Comparison of ENCODE assay signal across 8 mouse cellular contexts in the genomic region with DNA sequence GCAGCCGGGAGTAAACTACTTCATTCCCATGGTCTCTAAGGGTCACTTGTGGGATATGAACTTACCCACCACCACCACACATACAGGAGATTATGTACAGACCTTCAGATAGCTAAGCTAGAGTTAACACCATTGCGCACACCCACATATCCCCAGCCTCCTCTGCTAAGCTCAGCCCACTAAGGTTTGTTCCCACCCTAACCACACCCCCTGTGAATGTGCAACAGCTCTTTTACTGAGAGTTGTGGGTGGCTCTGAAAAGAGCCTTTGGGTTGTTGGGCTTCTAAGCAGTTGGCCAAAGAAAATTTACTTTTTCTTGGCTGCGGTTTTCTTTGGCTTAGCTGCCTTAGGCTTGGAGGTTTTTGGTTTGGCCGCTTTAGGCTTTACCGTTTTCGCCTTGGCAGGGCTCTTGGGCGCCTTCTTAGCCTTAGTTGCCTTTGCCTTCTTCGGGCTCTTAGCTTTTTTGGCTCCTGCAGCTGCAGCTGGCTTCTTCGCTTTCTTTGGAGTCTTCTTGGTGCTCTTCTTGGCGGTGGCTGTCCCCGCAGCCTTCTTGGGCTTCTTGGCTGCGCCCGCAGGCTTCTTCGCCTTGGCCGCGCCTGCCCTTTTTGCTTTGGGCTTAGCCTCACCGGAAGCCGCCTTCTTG. TPM values are rescaled to one million over a fixed set of nuclear protein-coding genes. Genes with fewer than 3 reads are reported as not detected.
DNase-seq lines count a peak whose midpoint lies in the region; ATAC-seq and TF ChIP-seq lines count a peak whose summit lies in the region.

No protein-coding gene starts in this region.

- H3K79me2 ChIP-seq in MEL (ENCODE audit: control insufficient read depth, insufficient read depth, low read length, poor library complexity) = peaks cover 2% of the 10 kb centered on the region; the same call in 1 of the 2 replicates

- no peak for TF ChIP-seq CTCF in MEL (IDR thresholded peaks at IDR 0.05 in 2 of 3, conservative IDR thresholded peaks at IDR 0.05 in 1 of 3; ENCODE audit: control insufficient read depth in 1 of 3, insufficient read depth in 1 of 3, low read depth in 2 of 3, low read length in 3 of 3, poor library complexity in 1 of 3, severe bottlenecking in 1 of 3)
- no peak for TF ChIP-seq CTCF in lung, postnatal 0 days (IDR thresholded peaks at IDR 0.05)

- peaks cover 0 to 9% of the 10 kb centered on the region in 2 experiments; a peak in 2 of 4 replicates for H3K36me3 ChIP-seq in MEL (ENCODE audit: control insufficient read depth in 1 of 2, insufficient read depth in 2 of 2, low read length in 2 of 2)
- H3K36me3 ChIP-seq in hindbrain, embryonic 10.5 days = no peaks in the 10 kb centered on the region
- no peaks in the 10 kb centered on the region for H3K36me3 ChIP-seq in lung, postnatal 0 days (ENCODE audit: insufficient read depth, low read length)

- peak; percentile 81 for ATAC-seq in lung, postnatal 0 days

- no peak; a peak in 1 of 4 replicates for TF ChIP-seq EP300 in MEL (IDR thresholded peaks at IDR 0.05; ENCODE audit: low read depth in 1 of 2, low read length in 2 of 2)
- peak; percentile 63 for TF ChIP-seq EP300 in lung, postnatal 0 days (IDR thresholded peaks at IDR 0.05)

- H3K4me1 ChIP-seq in MEL (ENCODE audit: control insufficient read depth in 1 of 2, insufficient read depth in 2 of 2, low read length in 2 of 2) = peaks cover 0 to 10% of the 10 kb centered on the region in 2 experiments; a peak in 2 of 4 replicates
- H3K4me1 ChIP-seq in hindbrain, embryonic 10.5 days (replicated peaks) = peaks cover 19% of the 10 kb centered on the region
- H3K4me1 ChIP-seq in lung, postnatal 0 days (ENCODE audit: insufficient read depth, low read depth, low read length) = peaks cover 4% of the 10 kb centered on the region; the same call in 1 of the 2 replicates

- H3K27ac ChIP-seq in MEL (ENCODE audit: control insufficient read depth, low read depth, low read length) = peak overlapping the region; percentile 95
- H3K27ac ChIP-seq in hindbrain, embryonic 10.5 days = peak overlapping the region; percentile 95
- H3K27ac ChIP-seq in lung, postnatal 0 days (ENCODE audit: low read length) = peak overlapping the region; percentile 89

- H3K27me3 ChIP-seq in MEL (ENCODE audit: control insufficient read depth in 1 of 2, insufficient read depth in 2 of 2, low read length in 2 of 2) = peaks cover 0 to 2% of the 10 kb centered on the region in 2 experiments; a peak in 1 of 4 replicates
- H3K27me3 ChIP-seq in hindbrain, embryonic 10.5 days (ENCODE audit: insufficient read depth, poor library complexity, severe bottlenecking) = no peaks in the 10 kb centered on the region; the same call in 1 of the 2 replicates
- H3K27me3 ChIP-seq in lung, postnatal 0 days (replicated peaks; ENCODE audit: insufficient read depth, low read length) = no peaks in the 10 kb centered on the region

- WGBS in hindbrain, embryonic 10.5 days = 1% methylated on average over 18 of the region's 18 CpGs
- under 1% methylated on average over 18 of the region's 18 CpGs for WGBS in lung, postnatal 0 days

- H3K4me2 ChIP-seq in lung, postnatal 0 days (replicated peaks; ENCODE audit: low read depth, low read length) = peak overlapping the region; percentile 94

- H3K4me3 ChIP-seq in MEL (ENCODE audit: control insufficient read depth in 1 of 2, insufficient read depth in 1 of 2, low read depth in 2 of 2, low read length in 2 of 2) = peak overlapping the region; percentile 29 to 49
- peak overlapping the region; percentile 71 for H3K4me3 ChIP-seq in hindbrain, embryonic 10.5 days
- peak overlapping the region; percentile 69 for H3K4me3 ChIP-seq in lung, postnatal 0 days (ENCODE audit: low read depth, low read length)

- H3K9ac ChIP-seq in MEL (ENCODE audit: control insufficient read depth, low read depth, low read length, poor library complexity, severe bottlenecking) = peak overlapping the region; percentile 88
- H3K9ac ChIP-seq in lung, postnatal 0 days (replicated peaks; ENCODE audit: low read depth) = peak overlapping the region; percentile 92

- no peaks in the 10 kb centered on the region for H3K9me3 ChIP-seq in MEL (replicated peaks; ENCODE audit: insufficient read depth, low read length)
- H3K9me3 ChIP-seq in hindbrain, embryonic 10.5 days = no peaks in the 10 kb centered on the region
- H3K9me3 ChIP-seq in lung, postnatal 0 days (ENCODE audit: low read length) = no peaks in the 10 kb centered on the region

- peak; percentile 67 to 98 for TF ChIP-seq POLR2A in MEL (IDR thresholded peaks at IDR 0.05; ENCODE audit: control insufficient read depth in 1 of 2, insufficient read depth in 1 of 2, low read depth in 1 of 2, low read length in 2 of 2, poor library complexity in 1 of 2)

- no peak for TF ChIP-seq RAD21 in MEL (IDR thresholded peaks at IDR 0.05; ENCODE audit: low read depth, low read length)

- peak; percentile 94 for DNase-seq in MEL (ENCODE audit: low read depth, low spot score)
- peak; percentile 46 for DNase-seq in cerebellum, adult 11 months
- peak; percentile 83 for DNase-seq in forelimb bud, embryonic 11.5 days (ENCODE audit: low read depth, low spot score)
- peak; percentile 51 for DNase-seq in hindbrain, embryonic 10.5 days (ENCODE audit: low spot score)
- peak; percentile 88 for DNase-seq in layer of hippocampus, adult 9-11 months
- peak; percentile 94 for DNase-seq in lung, postnatal 0 days (ENCODE audit: low spot score)
- DNase-seq in ovary, postnatal 10 days (ENCODE audit: low spot score) = peak; percentile 23
- peak; percentile 65 to 67 for DNase-seq in thymus, postnatal 10 days (ENCODE audit: low spot score in 2 of 2)

TF ChIP-seq in MEL, 35 proteins besides CTCF, POLR2A, EP300 and RAD21 (continues in another document):
- TF ChIP-seq MAZ (IDR thresholded peaks at IDR 0.05; ENCODE audit: low read depth, low read length) (no peak), MXI1 (IDR thresholded peaks at IDR 0.05; ENCODE audit: low read depth, low read length) (no peak), NELFE (IDR thresholded peaks at IDR 0.05; ENCODE audit: low read depth, low read length) (peak; percentile 19; the same call in 1 of the 2 replicates), TAL1 (IDR thresholded peaks at IDR 0.05; ENCODE audit: low read length) (no peak), ZNF384 (IDR thresholded peaks at IDR 0.05; ENCODE audit: low read depth, low read length) (no peak), UBTF (IDR thresholded peaks at IDR 0.05; ENCODE audit: borderline replicate concordance, insufficient read depth, low read depth, low read length) (no peak), MYC (IDR thresholded peaks at IDR 0.05; ENCODE audit: low read depth, low read length) (no peak), RCOR1 (IDR thresholded peaks at IDR 0.05; ENCODE audit: low read depth, low read length) (no peak), POLR2AphosphoS2 (IDR thresholded peaks at IDR 0.05; ENCODE audit: low read length) (peak; percentile 99), ETS1 (IDR thresholded peaks at IDR 0.05; ENCODE audit: low read depth, low read length) (no peak), ZMIZ1 (IDR thresholded peaks at IDR 0.05; ENCODE audit: low read depth, low read length) (peak; percentile 97), KAT2A (conservative IDR thresholded peaks at IDR 0.05; ENCODE audit: low read depth, low read length) (no peak), GABPA (IDR thresholded peaks at IDR 0.05; ENCODE audit: low read depth, low read length) (no peak), MAFK (IDR thresholded peaks at IDR 0.05; ENCODE audit: borderline replicate concordance, low read depth, low read length) (no peak), MEF2A (IDR thresholded peaks at IDR 0.05; ENCODE audit: extremely low read depth, insufficient replicate concordance, low read depth, low read length, poor library complexity, severe bottlenecking) (no peak), HCFC1 (IDR thresholded peaks at IDR 0.05; ENCODE audit: low read depth, low read length) (no peak), MAX (IDR thresholded peaks at IDR 0.05; ENCODE audit: low read length) (no peak), ZC3H11A (IDR thresholded peaks at IDR 0.05; ENCODE audit: low read depth, low read length) (no peak)

RNA-seq across cellular contexts. Expression of a gene that starts 0.7 kb away (rescaled TPM):
- 268 and 340 TPM in 2 replicates for total RNA-seq in MEL (2012; rRNA removed)
- polyA plus RNA-seq in MEL (2012; ENCODE audit: insufficient read depth in 1 of 2, insufficient read length in 2 of 2, low read depth in 1 of 2, low replicate concordance in 2 of 2, missing spikeins in 1 of 2) = 1 to 10 TPM in 1 of 2 experiments, not detected in 1; 1.6 TPM
- polyA plus RNA-seq in hindbrain, embryonic 10.5 days (2016; fragmentation: Nextera tagmentation; extraction: Ambion mirVana) = 22.0 and 26.3 TPM in 2 replicates
- polyA plus RNA-seq in lung, postnatal 0 days (2015; fragmentation: Nextera tagmentation; extraction: Ambion mirVana) = 7.8 and 9.9 TPM in 2 replicates

RNA-seq across cellular contexts. Expression of a gene that starts 0.7 kb away (rescaled TPM):
- total RNA-seq in MEL (2012; rRNA removed) = 237 and 340 TPM in 2 replicates
- polyA plus RNA-seq in MEL (2012; ENCODE audit: insufficient read depth in 1 of 2, insufficient read length in 2 of 2, low read depth in 1 of 2, low replicate concordance in 2 of 2, missing spikeins in 1 of 2) = under 1 TPM in 1 of 2 experiments, not detected in 1; 0.49 TPM
- 2.5 and 2.7 TPM in 2 replicates for polyA plus RNA-seq in hindbrain, embryonic 10.5 days (2016; fragmentation: Nextera tagmentation; extraction: Ambion mirVana)
- polyA plus RNA-seq in lung, postnatal 0 days (2015; fragmentation: Nextera tagmentation; extraction: Ambion mirVana) = 0.44 and 0.86 TPM in 2 replicates

RNA-seq across cellular contexts. Expression of a gene that starts 40.3 kb away (rescaled TPM):
- 1,889 and 1,922 TPM in 2 replicates for total RNA-seq in MEL (2012; rRNA removed)
- 10 to 100 TPM in 1 of 2 experiments, not detected in 1; 11.7 TPM for polyA plus RNA-seq in MEL (2012; ENCODE audit: insufficient read depth in 1 of 2, insufficient read length in 2 of 2, low read depth in 1 of 2, low replicate concordance in 2 of 2, missing spikeins in 1 of 2)
- polyA plus RNA-seq in hindbrain, embryonic 10.5 days (2016; fragmentation: Nextera tagmentation; extraction: Ambion mirVana) = 101 and 107 TPM in 2 replicates
- polyA plus RNA-seq in lung, postnatal 0 days (2015; fragmentation: Nextera tagmentation; extraction: Ambion mirVana) = 31.4 and 36.9 TPM in 2 replicates

RNA-seq across cellular contexts. Expression of a gene that starts 46.1 kb away (rescaled TPM):
- total RNA-seq in MEL (2012; rRNA removed) = 150 and 212 TPM in 2 replicates
- polyA plus RNA-seq in MEL (2012; ENCODE audit: insufficient read depth in 1 of 2, insufficient read length in 2 of 2, low read depth in 1 of 2, low replicate concordance in 2 of 2, missing spikeins in 1 of 2) = 1 to 10 TPM in 1 of 2 experiments, not detected in 1; 1.4 TPM
- 4.8 and 10.9 TPM in 2 replicates for polyA plus RNA-seq in hindbrain, embryonic 10.5 days (2016; fragmentation: Nextera tagmentation; extraction: Ambion mirVana)
- polyA plus RNA-seq in lung, postnatal 0 days (2015; fragmentation: Nextera tagmentation; extraction: Ambion mirVana) = 0.62 and 1.3 TPM in 2 replicates

RNA-seq across cellular contexts. Expression of a gene that starts 47.5 kb away (rescaled TPM):
- total RNA-seq in MEL (2012; rRNA removed) = 924 and 1,082 TPM in 2 replicates
- under 1 TPM in 1 of 2 experiments, not detected in 1; 0.14 TPM for polyA plus RNA-seq in MEL (2012; ENCODE audit: insufficient read depth in 1 of 2, insufficient read length in 2 of 2, low read depth in 1 of 2, low replicate concordance in 2 of 2, missing spikeins in 1 of 2)
- polyA plus RNA-seq in hindbrain, embryonic 10.5 days (2016; fragmentation: Nextera tagmentation; extraction: Ambion mirVana) = 1.8 and 2.2 TPM in 2 replicates
- polyA plus RNA-seq in lung, postnatal 0 days (2015; fragmentation: Nextera tagmentation; extraction: Ambion mirVana) = 0.49 and 0.57 TPM in 2 replicates

Comparison
In these comparisons a context has a peak if more than half of its experiments do, and no peak if none do; other contexts are left out.
1. Peak in every context shown above with its lines: DNase-seq, ATAC-seq, H3K4me3 ChIP-seq and H3K27ac ChIP-seq.
2. DNase-seq: peak in every context shown above with its lines; median percentile 94 in MEL; 94 in lung, postnatal 0 days; 88 in layer of hippocampus, adult 9-11 months; 83 in forelimb bud, embryonic 11.5 days; 66 in thymus, postnatal 10 days; 51 in hindbrain, embryonic 10.5 days; 46 in cerebellum, adult 11 months; 23 in ovary, postnatal 10 days.